21 mouse cellular contexts compared by ENCODE assay signal in genomic region chr2:43769850-43770570, GRCm38 (mm10).
"Had no signal": no experiment of that assay in that cellular context is flagged by ENCODE, and none has a peak within 500 bp of the region (broad histone marks: within the 10 kb centered on the region; RNA-seq: fewer than 3 reads in every experiment).

No protein-coding gene starts in this region.

- H3K4me1 ChIP-seq: kidney, embryonic 15.5 days; limb, embryonic 12.5 days; limb, embryonic 15.5 days; midbrain, embryonic 12.5 days; midbrain, embryonic 15.5 days; neural tube, embryonic 12.5 days; neural tube, embryonic 15.5 days; stomach, embryonic 15.5 days had no signal

- H3K4me3 ChIP-seq: kidney, embryonic 15.5 days; limb, embryonic 12.5 days; limb, embryonic 15.5 days; midbrain, embryonic 12.5 days; midbrain, embryonic 15.5 days; neural tube, embryonic 12.5 days; neural tube, embryonic 15.5 days; stomach, embryonic 15.5 days had no signal

- ATAC-seq: intestine, postnatal 0 days; midbrain, embryonic 15.5 days had no signal

- H3K27me3 ChIP-seq: kidney, embryonic 15.5 days; limb, embryonic 12.5 days; limb, embryonic 15.5 days; midbrain, embryonic 12.5 days; midbrain, embryonic 15.5 days; neural tube, embryonic 12.5 days; neural tube, embryonic 15.5 days; stomach, embryonic 15.5 days had no signal

- H3K36me3 ChIP-seq: kidney, embryonic 15.5 days; limb, embryonic 12.5 days; limb, embryonic 15.5 days; midbrain, embryonic 12.5 days; midbrain, embryonic 15.5 days; neural tube, embryonic 12.5 days; neural tube, embryonic 15.5 days; stomach, embryonic 15.5 days had no signal

- H3K9me3 ChIP-seq: kidney, embryonic 15.5 days; limb, embryonic 12.5 days; limb, embryonic 15.5 days; midbrain, embryonic 12.5 days; midbrain, embryonic 15.5 days; neural tube, embryonic 12.5 days; neural tube, embryonic 15.5 days; stomach, embryonic 15.5 days had no signal

- H3K9ac ChIP-seq: kidney, embryonic 15.5 days; limb, embryonic 12.5 days; limb, embryonic 15.5 days; midbrain, embryonic 12.5 days; midbrain, embryonic 15.5 days; neural tube, embryonic 12.5 days; neural tube, embryonic 15.5 days; stomach, embryonic 15.5 days had no signal

- DNase-seq: kidney, adult 2 months; kidney, postnatal 10 days; kidney, postnatal 36 days; layer of hippocampus, postnatal 36 days; left cerebral cortex, postnatal 4 days; lung, adult 2 months; lung, postnatal 14 days; lung, postnatal 4 days; right cerebral cortex, adult 18-20 months; right cerebral cortex, postnatal 14 days; spleen, adult 18-20 months; thymus, postnatal 25 days had no signal

- H3K27ac ChIP-seq: kidney, embryonic 15.5 days; limb, embryonic 12.5 days; limb, embryonic 15.5 days; midbrain, embryonic 12.5 days; midbrain, embryonic 15.5 days; neural tube, embryonic 12.5 days; neural tube, embryonic 15.5 days; stomach, embryonic 15.5 days had no signal

- H3K4me2 ChIP-seq: kidney, embryonic 15.5 days; limb, embryonic 12.5 days; limb, embryonic 15.5 days; midbrain, embryonic 12.5 days; midbrain, embryonic 15.5 days; neural tube, embryonic 12.5 days; neural tube, embryonic 15.5 days; stomach, embryonic 15.5 days had no signal
